Mouse (Mus musculus) E14TG2a.4 (cell line): ENCODE measurements around the gene Grin2d.

Experiments used
- H3K27me3 ChIP-seq: 2 replicates; pipeline ENCODE4 v1.6.1; 2014; ENCODE audit warnings: low read length, control low read depth; ENCODE audit not compliant: insufficient read depth
- H3K36me3 ChIP-seq: 2 replicates; pipeline ENCODE4 v1.6.1; 2014; ENCODE audit warnings: low read length, control low read depth; ENCODE audit not compliant: insufficient read depth
- H3K4me1 ChIP-seq: replicated peaks from 2 replicates; pipeline ENCODE4 v1.6.1; 2014; ENCODE audit warnings: low read depth, low read length, control low read depth
- H3K4me3 ChIP-seq: replicated peaks from 2 replicates; pipeline ENCODE4 v1.5.1; 2014; ENCODE audit warnings: mild to moderate bottlenecking, low read length
- H3K9me3 ChIP-seq: 2 replicates; pipeline ENCODE4 v1.6.1; 2014; ENCODE audit warnings: low read length, control low read depth
- CTCF ChIP-seq: conservative IDR thresholded peaks from 2 replicates; pipeline ENCODE4 v1.5.1; 2014; ENCODE audit warnings: low read length
- NANOG ChIP-seq: IDR thresholded peaks from 2 replicates; pipeline ENCODE4 v1.6.1; 2014; ENCODE audit warnings: borderline replicate concordance, low read length, mixed read lengths
- POU5F1 ChIP-seq: IDR thresholded peaks from 2 replicates; pipeline ENCODE4 v1.6.1; 2014; ENCODE audit warnings: low read length, borderline replicate concordance

The Grin2d gene

DNA sequence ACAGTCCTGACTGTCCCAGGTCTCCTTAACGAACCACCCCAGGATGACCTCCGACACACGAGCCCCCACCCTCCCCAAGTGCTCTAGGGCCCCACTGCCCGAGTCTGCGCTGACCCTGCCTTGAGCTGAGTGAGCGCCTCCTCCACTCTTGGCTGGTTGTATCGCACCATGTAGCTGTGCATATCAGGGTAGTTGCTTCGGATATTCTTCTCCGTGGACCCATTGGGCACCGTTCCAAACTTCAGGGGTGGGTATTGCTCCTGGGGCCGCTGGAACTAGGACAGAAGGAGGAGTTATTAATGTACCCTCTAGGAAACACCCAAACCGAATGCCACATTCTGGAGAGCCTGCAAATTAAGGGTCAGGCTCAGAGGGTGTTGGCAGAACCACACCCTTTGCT, 25.1 kb downstream of the Grin2d start:
- TF ChIP-seq CTCF = no peak
- TF ChIP-seq NANOG = no peak
- TF ChIP-seq POU5F1 = no peak
- Histone ChIP-seq H3K27me3 (peaks cover 17% of the 10 kb centered on the region), H3K9me3 (no peaks in the 10 kb centered on the region), H3K4me1 (peaks cover 23% of the 10 kb centered on the region), H3K36me3 (no peaks in the 10 kb centered on the region), H3K4me3 (no peak overlapping the region)

DNA sequence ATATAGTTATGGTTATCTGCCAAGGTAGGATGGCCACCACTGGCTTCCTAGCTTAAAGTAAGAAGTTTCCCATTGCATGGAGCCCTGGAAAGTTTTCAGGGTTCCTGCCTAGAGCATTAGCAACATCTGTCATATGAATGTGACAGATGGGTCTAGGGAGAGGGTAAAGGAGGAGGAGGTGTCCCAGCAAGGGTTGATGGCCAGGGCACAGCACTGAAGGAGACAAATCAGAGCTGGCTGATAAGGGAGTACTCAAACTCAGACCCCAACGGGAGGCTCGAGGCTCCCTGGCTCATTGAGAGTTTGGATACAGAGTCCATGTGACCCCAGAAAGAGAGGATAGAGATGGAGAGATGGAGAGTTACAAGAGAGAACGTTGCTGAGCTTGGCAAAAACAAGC, 27.5 kb downstream of the Grin2d start:
- H3K4me3 ChIP-seq = no peak overlapping the region
- peaks cover 9% of the 10 kb centered on the region; the same call in 1 of the 2 replicates for H3K4me1 ChIP-seq

DNA sequence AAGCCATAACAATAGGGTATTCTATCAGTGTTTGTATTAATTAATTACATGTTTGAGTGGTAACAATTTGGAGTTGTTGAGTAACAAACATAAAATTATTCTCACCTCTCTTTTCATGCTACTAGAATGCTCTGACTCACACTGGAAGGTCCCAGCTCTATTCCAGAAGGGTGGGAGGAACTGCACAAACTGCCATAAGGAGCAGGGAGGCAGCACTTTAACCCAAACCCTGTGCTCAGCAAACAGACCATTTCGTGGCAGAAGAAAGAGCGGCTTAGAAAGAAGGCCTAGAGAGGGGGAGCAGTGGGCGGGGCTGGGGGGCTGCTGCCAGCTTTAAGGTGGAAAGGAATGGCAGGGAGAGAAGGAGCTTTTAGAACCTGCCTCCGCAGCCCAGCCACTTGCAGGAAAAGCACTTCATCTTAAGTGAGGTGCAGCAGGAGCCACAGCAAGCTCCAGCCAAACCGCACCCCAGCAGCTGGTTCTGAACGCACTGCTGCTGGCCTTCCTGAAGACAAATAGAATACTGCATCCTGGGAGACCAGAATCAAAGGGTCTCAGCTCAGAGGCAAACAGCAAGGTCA, 29.6 kb downstream of the Grin2d start:
- TF ChIP-seq NANOG (no peak), CTCF (no peak), POU5F1 (no peak)
- no peak overlapping the region for H3K4me3 ChIP-seq
- no peaks in the 10 kb centered on the region for H3K9me3 ChIP-seq
- H3K4me1 ChIP-seq = peaks cover 9% of the 10 kb centered on the region; the same call in 1 of the 2 replicates
- peaks cover 4% of the 10 kb centered on the region; the same call in 1 of the 2 replicates for H3K27me3 ChIP-seq
- H3K36me3 ChIP-seq = no peaks in the 10 kb centered on the region

More for the DNA sequence above, 27.5 kb downstream of the Grin2d start:
- no peak for TF ChIP-seq POU5F1
- no peak for TF ChIP-seq NANOG
- no peak for TF ChIP-seq CTCF
- Histone ChIP-seq H3K36me3 (no peaks in the 10 kb centered on the region), H3K9me3 (no peaks in the 10 kb centered on the region), H3K27me3 (peaks cover 3% of the 10 kb centered on the region; the same call in 1 of the 2 replicates)

DNA sequence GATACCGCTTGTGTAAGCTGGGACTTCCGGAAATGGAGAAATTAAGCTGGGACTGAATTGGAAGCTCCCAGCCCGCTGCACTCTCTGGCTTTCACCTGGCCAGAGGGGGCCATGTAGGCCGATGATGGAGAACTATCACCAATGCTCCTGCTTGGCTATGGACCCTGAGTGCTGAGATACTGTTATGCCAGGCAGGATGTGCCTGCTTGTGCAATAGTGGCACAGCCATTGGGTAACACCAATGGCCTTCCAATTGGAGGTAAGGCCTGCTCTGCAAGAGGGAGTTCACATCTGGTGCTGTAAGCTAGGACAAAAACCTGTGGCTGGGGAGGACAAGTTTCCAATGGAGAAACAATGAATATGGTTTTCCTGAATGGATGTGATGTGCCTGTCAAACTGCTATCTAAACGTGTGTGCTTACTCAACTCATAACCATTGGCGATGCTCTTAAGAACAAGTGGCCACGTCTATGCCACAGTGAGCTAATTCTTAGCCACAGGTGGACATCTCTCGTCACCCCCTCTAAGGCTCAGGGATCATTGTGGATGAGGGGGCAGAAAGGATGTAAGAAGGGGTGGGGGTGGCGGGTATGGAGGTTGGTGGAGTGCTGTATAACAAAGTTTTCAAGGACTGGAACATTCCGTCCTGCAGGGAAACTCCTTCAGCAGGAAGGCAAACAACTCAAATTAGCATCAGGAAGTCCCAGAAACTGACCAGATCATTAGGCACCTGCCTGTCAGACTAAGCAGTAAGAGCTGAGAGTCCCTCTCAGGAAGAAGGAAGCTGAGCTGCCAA, 35.0 kb downstream of the Grin2d start:
- peaks cover 24% of the 10 kb centered on the region for H3K27me3 ChIP-seq
- peaks cover 3% of the 10 kb centered on the region; the same call in 1 of the 2 replicates for H3K4me1 ChIP-seq
- no peaks in the 10 kb centered on the region for H3K9me3 ChIP-seq
- no peak overlapping the region for H3K4me3 ChIP-seq
- no peak for TF ChIP-seq NANOG
- no peak for TF ChIP-seq CTCF
- no peak for TF ChIP-seq POU5F1
- H3K36me3 ChIP-seq = no peaks in the 10 kb centered on the region

DNA sequence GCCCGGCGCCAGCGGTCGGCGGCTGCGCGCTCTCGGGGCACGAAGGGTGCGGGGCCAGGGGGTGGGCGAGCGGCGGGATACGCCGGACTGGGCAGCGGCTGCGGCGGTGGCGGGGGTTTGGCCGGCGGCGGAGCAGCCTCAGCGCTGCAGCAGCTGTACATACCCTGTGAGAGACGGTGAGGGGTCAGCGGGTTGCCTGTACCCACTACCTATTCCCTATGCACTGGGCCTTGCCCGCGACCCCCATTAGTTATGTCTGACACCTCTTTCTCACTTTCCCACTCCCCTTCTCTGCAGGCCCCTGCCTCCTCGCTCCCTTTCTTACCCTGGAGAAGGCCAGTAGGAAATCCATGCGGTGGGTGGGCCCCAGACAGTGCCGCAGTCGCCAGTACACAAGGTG, 44.3 kb downstream of the Grin2d start:
- Histone ChIP-seq H3K27me3 (peaks cover 54% of the 10 kb centered on the region), H3K4me1 (peaks cover 39% of the 10 kb centered on the region), H3K36me3 (peaks cover 10% of the 10 kb centered on the region), H3K9me3 (no peaks in the 10 kb centered on the region), H3K4me3 (peak overlapping the region; percentile 75)
- TF ChIP-seq NANOG (no peak), POU5F1 (no peak), CTCF (no peak)

DNA sequence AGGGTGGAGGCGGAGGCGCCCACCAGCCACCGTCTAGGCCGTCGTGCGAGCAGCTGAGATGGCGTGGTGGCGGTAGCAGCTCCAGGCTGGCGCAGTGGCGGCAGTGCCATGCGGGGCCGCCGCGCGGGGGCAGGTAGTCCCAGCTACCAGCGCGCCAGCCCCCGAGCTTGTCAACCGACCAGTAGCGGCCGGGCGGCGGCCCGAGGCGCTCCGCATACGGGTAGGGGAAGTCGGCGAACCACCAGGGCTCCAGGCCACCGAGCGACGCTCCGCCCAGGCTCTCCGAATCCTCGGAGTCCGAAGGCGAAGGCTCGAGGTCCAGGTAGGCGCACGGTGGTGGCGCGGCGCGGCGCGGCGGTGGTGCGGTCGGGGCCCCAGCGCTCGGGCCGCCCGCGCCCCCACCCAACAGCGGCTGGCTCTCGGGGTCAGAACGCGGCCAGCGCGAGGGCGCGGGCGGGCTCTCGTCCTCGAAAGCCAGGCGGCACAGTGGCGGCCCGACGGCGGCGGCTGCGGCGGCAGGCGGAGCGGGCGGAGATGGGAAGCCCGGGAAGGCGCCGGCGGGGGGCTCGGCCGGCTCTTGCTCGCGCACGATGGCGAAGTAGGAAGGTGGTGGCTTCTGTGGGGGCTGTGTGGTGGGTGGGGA, 44.9 kb downstream of the Grin2d start:
- peak overlapping the region; percentile 75 for H3K4me3 ChIP-seq
- H3K27me3 ChIP-seq = peaks cover 54% of the 10 kb centered on the region
- peaks cover 44% of the 10 kb centered on the region for H3K4me1 ChIP-seq
- H3K36me3 ChIP-seq = peaks cover 17% of the 10 kb centered on the region
- TF ChIP-seq CTCF = no peak
- TF ChIP-seq POU5F1 = no peak
- TF ChIP-seq NANOG = no peak
- no peaks in the 10 kb centered on the region for H3K9me3 ChIP-seq

DNA sequence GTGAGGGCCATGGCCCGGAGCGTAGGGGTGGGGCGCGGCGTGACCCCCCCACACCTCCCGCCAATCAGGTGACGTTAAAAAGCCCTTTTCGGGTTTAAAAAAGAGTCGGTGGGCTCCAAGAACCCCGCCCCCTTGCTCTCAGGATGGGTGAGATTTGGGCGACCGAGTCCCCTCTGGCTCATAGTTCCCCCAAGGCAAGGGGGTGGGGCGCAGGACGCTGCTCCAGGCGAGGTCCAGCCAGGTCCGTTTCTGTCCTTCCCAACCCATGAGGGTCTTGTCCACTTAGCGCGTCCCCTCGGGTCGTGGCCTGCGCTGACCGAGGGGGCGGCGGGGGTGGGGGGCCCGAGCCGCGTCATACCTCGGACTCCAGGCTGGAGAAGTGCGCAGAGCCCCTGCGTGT, 45.8 kb downstream of the Grin2d start:
- TF ChIP-seq CTCF (no peak), NANOG (no peak)
- peak overlapping the region; percentile 75 for H3K4me3 ChIP-seq

DNA sequence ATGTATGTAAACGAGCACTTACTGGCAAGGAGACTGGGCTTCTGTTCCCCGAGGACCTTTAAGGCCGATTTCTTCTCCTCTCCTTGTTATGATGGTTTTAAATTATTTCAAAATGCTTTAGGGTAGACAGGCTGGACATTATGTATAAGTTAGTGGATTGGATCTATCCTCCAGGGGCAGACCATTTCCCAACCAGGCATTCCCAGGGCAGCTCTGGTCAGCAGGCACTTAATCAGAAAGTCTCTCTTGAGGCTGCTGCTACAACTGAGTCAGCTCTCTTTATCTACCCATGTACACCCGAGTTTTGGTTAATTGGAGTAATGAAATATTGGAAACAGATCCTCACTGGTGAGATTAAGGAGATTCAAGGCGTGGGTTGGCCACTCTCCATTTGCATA, 47.1 kb downstream of the Grin2d start:
- Histone ChIP-seq H3K4me3 (peak overlapping the region; percentile 100), H3K4me1 (peaks cover 64% of the 10 kb centered on the region), H3K9me3 (no peaks in the 10 kb centered on the region), H3K27me3 (peaks cover 44% of the 10 kb centered on the region), H3K36me3 (peaks cover 38% of the 10 kb centered on the region)
- no peak for TF ChIP-seq POU5F1
- TF ChIP-seq CTCF = no peak
- no peak for TF ChIP-seq NANOG

More for the DNA sequence above, 45.8 kb downstream of the Grin2d start:
- peaks cover 25% of the 10 kb centered on the region for H3K36me3 ChIP-seq
- peaks cover 50% of the 10 kb centered on the region for H3K27me3 ChIP-seq
- H3K4me1 ChIP-seq = peaks cover 51% of the 10 kb centered on the region
- no peaks in the 10 kb centered on the region for H3K9me3 ChIP-seq
